Mouse (Mus musculus): Measurements from ENCODE around the gene Lmo4. TPM values are rescaled to one million over a fixed set of nuclear protein-coding genes. Genes with fewer than 3 reads are reported as not detected.

Gene Lmo4
- polyA plus RNA-seq (2017; shearing (Covaris generic)) = 10 to 100 TPM in 2 of 3 experiments, 1 to 10 TPM in 1; 8.6 to 12.7 (median 10.9) TPM

GRCm38 (mm10) chr3:144204413-144205311 lies at the start of gene Lmo4:
Lmo4 (minus strand) TSS chr3:144205220.
- ATAC-seq = peak; percentile 42

- no peak for ATAC-seq
Measured at GRCm38 (mm10) chr3:144254281-144254680, 49.3 kb upstream of the Lmo4 start.

- ATAC-seq = peak; percentile 84
Measured at GRCm38 (mm10) chr3:144253018-144253417, 48.0 kb upstream of the Lmo4 start.

GRCm38 (mm10) chr3:144252109-144252508 lies 47.1 kb upstream of the Lmo4 start:
- ATAC-seq = no peak

GRCm38 (mm10) chr3:144242025-144242673 lies 37.1 kb upstream of the Lmo4 start:
- ATAC-seq = peak; percentile 79

- no peak for ATAC-seq
Measured at GRCm38 (mm10) chr3:144241161-144241560, 36.1 kb upstream of the Lmo4 start.

GRCm38 (mm10) chr3:144238482-144238881 lies 33.5 kb upstream of the Lmo4 start:
- no peak for ATAC-seq

- peak; percentile 17 for ATAC-seq
Measured at GRCm38 (mm10) chr3:144232347-144233008, 27.5 kb upstream of the Lmo4 start.

- peak; percentile 98 for ATAC-seq
Measured at GRCm38 (mm10) chr3:144231931-144232330, 26.9 kb upstream of the Lmo4 start.

- ATAC-seq = no peak
Measured at GRCm38 (mm10) chr3:144231419-144231818, 26.4 kb upstream of the Lmo4 start.

- ATAC-seq = no peak
Measured at GRCm38 (mm10) chr3:144230016-144230415, 25.0 kb upstream of the Lmo4 start.

- no peak for ATAC-seq
Measured at GRCm38 (mm10) chr3:144229312-144229711, 24.3 kb upstream of the Lmo4 start.

GRCm38 (mm10) chr3:144225456-144226240 lies 20.6 kb upstream of the Lmo4 start:
- ATAC-seq = no peak

GRCm38 (mm10) chr3:144224594-144224993 lies 19.6 kb upstream of the Lmo4 start:
- no peak for ATAC-seq

- ATAC-seq = no peak
Measured at GRCm38 (mm10) chr3:144223377-144224105, 18.5 kb upstream of the Lmo4 start.

GRCm38 (mm10) chr3:144222381-144222780 lies 17.4 kb upstream of the Lmo4 start:
- no peak for ATAC-seq

GRCm38 (mm10) chr3:144207498-144207897 lies 2.5 kb upstream of the Lmo4 start:
- peak; percentile 45 for ATAC-seq

- ATAC-seq = no peak
Measured at GRCm38 (mm10) chr3:144206942-144207341, 1.9 kb upstream of the Lmo4 start.

GRCm38 (mm10) chr3:144206261-144206660 lies 1.2 kb upstream of the Lmo4 start:
- no peak for ATAC-seq

- ATAC-seq = peak; percentile 62
Measured at GRCm38 (mm10) chr3:144205351-144206153, 532 bp upstream of the Lmo4 start.

GRCm38 (mm10) chr3:144203988-144204412 lies 1.0 kb downstream of the Lmo4 start:
- no peak for ATAC-seq

Data from inflammation-experienced regulatory T-cells, adult 6 months (primary cell).